Mouse (Mus musculus) C2C12 (cell line): Measurements from ENCODE around the gene Tet1. TPM values are rescaled to one million over a fixed set of nuclear protein-coding genes. Genes with fewer than 3 reads are reported as not detected.
"Not testable (repeated sequence)": the region's sequence is repeated elsewhere in the genome, so short reads cannot be mapped to it uniquely, and the experiment has no call there.

Source experiments
- H3K27me3 ChIP-seq: one replicate; pipeline ENCODE4 v1.6.1; 2011; ENCODE audit not compliant: control insufficient read depth, insufficient read depth, insufficient read length
- H3K36me3 ChIP-seq: one replicate; pipeline ENCODE4 v1.6.1; 2011; ENCODE audit not compliant: control insufficient read depth, insufficient read depth
- H3K4me3 ChIP-seq: one replicate; pipeline ENCODE4 v1.5.1; 2011; ENCODE audit warnings: mild to moderate bottlenecking, control low read depth; ENCODE audit not compliant: poor library complexity, insufficient read depth, severe bottlenecking
- H3K79me2 ChIP-seq: one replicate; pipeline ENCODE4 v1.6.1; 2011; ENCODE audit not compliant: control insufficient read depth, insufficient read depth
- H3K79me3 ChIP-seq: one replicate; pipeline ENCODE4 v1.6.1; 2011; ENCODE audit warnings: low read depth, control low read depth
- H3ac ChIP-seq: one replicate; pipeline ENCODE3; 2011; ENCODE audit warnings: low read depth; ENCODE audit not compliant: control insufficient read depth, insufficient read length
- CEBPB ChIP-seq: IDR thresholded peaks from one replicate; pipeline ENCODE4 v1.6.1; 2011; ENCODE audit warnings: low read depth, mild to moderate bottlenecking, control low read depth, moderate library complexity
- CTCF ChIP-seq: IDR thresholded peaks from one replicate; pipeline ENCODE4 v1.5.1; 2011; ENCODE audit not compliant: control insufficient read depth, insufficient read depth, insufficient read length
- FOSL1 ChIP-seq: IDR thresholded peaks from one replicate; pipeline ENCODE4 v1.8.0; 2011; ENCODE audit warnings: mild to moderate bottlenecking, low read length; ENCODE audit not compliant: poor library complexity, insufficient read depth, severe bottlenecking
- MAX ChIP-seq: IDR thresholded peaks from one replicate; pipeline ENCODE4 v1.6.1; 2011; ENCODE audit warnings: mild to moderate bottlenecking, control low read depth
- MYOD1 ChIP-seq: IDR thresholded peaks from one replicate; pipeline ENCODE4 v1.6.1; 2011; ENCODE audit warnings: low read depth; ENCODE audit not compliant: control insufficient read depth, insufficient read length
- MYOG ChIP-seq: IDR thresholded peaks from one replicate; pipeline ENCODE4 v1.6.1; 2011; ENCODE audit not compliant: control insufficient read depth, insufficient read length; ENCODE audit errors: extremely low read depth
- USF1 ChIP-seq: IDR thresholded peaks from one replicate; pipeline ENCODE4 v1.6.1; 2011; ENCODE audit warnings: low read depth, mild to moderate bottlenecking, control low read depth, moderate library complexity
- long read RNA-seq, 2 experiments: library from polyadenylated mRNA; unstranded; transcript quantifications; one replicate each; pipeline ENCODE4 v2.0.0; 2019 to 2020
- polyA plus RNA-seq: library from polyadenylated mRNA; unstranded; fragments of >200 nt; fragmentation: generic; extraction: Trizol; gene quantifications from one replicate; pipeline ENCODE4 v1.2.1, GENCODE M21; 2012; ENCODE audit warnings: missing spikeins

Gene Tet1
- polyA plus RNA-seq: 0.29 TPM
- long read RNA-seq, experiment 1, partial matches to known transcripts: 0 of 1 reads
- long read RNA-seq, experiment 1, other reads (novel, unspliced or antisense): 1 of 1 reads
- long read RNA-seq, experiment 2, partial matches to known transcripts: 1 of 1 reads
- long read RNA-seq, experiment 2, other reads (novel, unspliced or antisense): 0 of 1 reads

DNA sequence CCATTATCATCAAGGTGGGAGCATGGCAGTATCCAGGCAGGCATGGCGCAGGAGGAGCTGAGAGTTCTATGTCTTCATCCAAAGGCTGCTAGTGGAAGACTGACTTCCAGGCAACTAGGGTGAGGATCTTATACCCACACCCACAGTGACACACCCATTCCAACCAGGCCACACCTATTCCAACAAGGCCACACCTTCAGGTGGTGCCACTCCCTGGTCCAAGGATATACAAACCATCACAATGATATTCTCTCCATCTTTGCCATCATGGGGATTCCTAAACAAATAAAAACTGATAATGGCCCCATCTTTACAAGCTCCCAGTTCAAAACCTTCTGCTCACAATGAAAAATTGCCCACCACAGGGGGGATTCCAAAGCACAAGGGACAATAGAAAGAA lies at the start of gene Tet1:
Tet1 (minus strand) TSS at position 101 of the 400 bp plus-strand sequence.
- H3K79me2 ChIP-seq, H3K36me3 ChIP-seq, H3K79me3 ChIP-seq, H3K27me3 ChIP-seq, H3K4me3 ChIP-seq, H3ac ChIP-seq: not testable (repeated sequence)

- Histone ChIP-seq H3K79me2 (peaks cover 17% of the 10 kb centered on the region), H3ac (no peak overlapping the region), H3K79me3 (peaks cover 6% of the 10 kb centered on the region), H3K36me3 (peaks cover 34% of the 10 kb centered on the region), H3K27me3 (no peaks in the 10 kb centered on the region), H3K4me3 (no peak overlapping the region)
- TF ChIP-seq CEBPB: no peak
- TF ChIP-seq USF1: no peak
These were observed 39.8 kb upstream of the Tet1 start for GRCm38 (mm10) chr10:62948551-62948950.

DNA sequence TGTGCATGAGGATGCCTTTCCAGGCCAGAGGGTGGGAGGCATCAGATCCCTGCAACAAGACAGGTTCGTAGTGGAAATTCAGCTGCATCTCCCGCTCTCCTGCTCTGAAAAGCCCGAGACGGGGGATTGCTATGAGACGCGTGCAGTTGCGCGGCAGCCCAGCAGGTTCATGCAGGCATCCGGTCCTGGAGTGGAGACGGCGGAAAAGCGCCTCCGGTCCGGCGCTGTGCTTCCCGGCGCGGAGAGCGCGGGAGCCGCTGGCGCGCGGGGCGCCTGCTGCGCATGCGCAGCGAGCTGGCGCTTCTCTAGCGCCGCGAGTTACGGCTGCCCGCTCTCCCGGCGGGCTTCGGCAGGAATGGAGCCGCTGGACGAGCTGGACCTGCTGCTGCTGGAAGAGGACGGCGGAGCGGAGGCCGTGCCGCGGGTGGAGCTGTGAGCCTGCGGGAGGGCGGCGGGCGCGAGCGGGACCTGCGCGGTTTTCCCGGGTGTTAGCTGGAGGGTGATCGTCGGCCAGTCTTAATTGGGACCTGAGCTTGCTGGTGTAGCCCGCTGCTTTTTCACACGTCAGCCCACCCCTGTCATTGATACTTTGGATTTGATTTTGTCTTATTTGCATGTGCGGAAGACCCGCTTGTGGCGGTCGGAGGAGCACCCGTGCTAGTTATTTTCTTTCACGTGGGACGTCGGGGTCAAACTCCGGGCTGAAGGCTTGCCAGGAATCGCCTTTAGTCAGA lies 38.1 kb upstream of the Tet1 start, which contains the start of gene Dna2:
Dna2 (plus strand) TSS at position 289 of the 734 bp plus-strand sequence.
- Histone ChIP-seq H3K79me2 (peaks cover 17% of the 10 kb centered on the region), H3K36me3 (peaks cover 27% of the 10 kb centered on the region), H3ac (peak within 1 kb of the TSS; percentile 90), H3K27me3 (no peaks in the 10 kb centered on the region), H3K79me3 (peaks cover 6% of the 10 kb centered on the region), H3K4me3 (peak within 1 kb of the TSS; percentile 65)
- no peak for TF ChIP-seq MYOD1
- peak; percentile 88 for TF ChIP-seq MAX

DNA sequence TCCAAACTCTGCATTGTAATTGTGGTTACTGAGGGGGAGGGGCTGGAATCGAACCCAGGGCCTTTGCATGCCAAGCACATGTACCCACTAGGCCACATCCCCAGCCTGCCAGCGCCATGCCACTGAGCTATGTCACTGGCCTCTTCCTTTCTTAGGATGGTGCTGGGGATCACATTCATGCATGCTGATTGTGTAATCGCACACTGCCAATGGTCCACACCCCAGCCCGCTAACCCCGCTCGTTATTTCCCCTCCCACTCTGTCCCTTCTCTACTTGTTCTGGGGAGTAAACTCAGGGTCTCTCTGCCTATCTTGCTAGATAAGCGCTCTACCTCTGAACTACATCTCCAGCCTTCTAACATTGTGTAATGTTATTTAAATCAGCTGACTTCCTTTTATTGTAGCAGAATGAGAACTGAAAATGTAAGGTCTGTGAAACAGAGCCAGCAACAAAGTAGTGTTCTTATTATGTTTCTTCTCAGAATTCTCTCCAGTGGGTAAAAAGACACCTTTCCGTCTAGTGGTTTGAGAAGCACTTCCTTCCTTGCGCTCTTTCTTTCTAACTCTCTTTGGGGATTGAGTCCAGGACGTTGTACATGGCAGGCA lies 36.3 kb upstream of the Tet1 start:
- TF ChIP-seq FOSL1 (no peak), CTCF (no peak), USF1 (no peak), MAX (no peak), CEBPB (no peak), MYOD1 (no peak), MYOG (no peak)
- Histone ChIP-seq H3K79me2 (peaks cover 17% of the 10 kb centered on the region), H3K4me3 (no peak overlapping the region), H3ac (no peak overlapping the region), H3K79me3 (peaks cover 6% of the 10 kb centered on the region), H3K27me3 (no peaks in the 10 kb centered on the region), H3K36me3 (peaks cover 17% of the 10 kb centered on the region)

GRCm38 (mm10) chr10:62932381-62932780 lies 23.6 kb upstream of the Tet1 start:
- H3K27me3 ChIP-seq: no peaks in the 10 kb centered on the region
- no peak for TF ChIP-seq USF1
- TF ChIP-seq MYOD1: no peak
- TF ChIP-seq CEBPB: no peak
- no peak for TF ChIP-seq MYOG
- H3K79me3 ChIP-seq: no peaks in the 10 kb centered on the region
- H3K36me3 ChIP-seq: peaks cover 30% of the 10 kb centered on the region
- no peak overlapping the region for H3K4me3 ChIP-seq
- H3ac ChIP-seq: no peak overlapping the region
- no peaks in the 10 kb centered on the region for H3K79me2 ChIP-seq

GRCm38 (mm10) chr10:62924096-62924635 lies 15.4 kb upstream of the Tet1 start:
- H3K36me3 ChIP-seq: peaks cover 13% of the 10 kb centered on the region
- peaks cover 7% of the 10 kb centered on the region for H3K79me3 ChIP-seq
- TF ChIP-seq FOSL1 (no peak), CEBPB (no peak), MAX (no peak), CTCF (no peak), MYOD1 (no peak), MYOG (no peak), USF1 (no peak)
- no peaks in the 10 kb centered on the region for H3K27me3 ChIP-seq
- H3K79me2 ChIP-seq: peaks cover 31% of the 10 kb centered on the region
- H3K4me3 ChIP-seq: no peak overlapping the region
- H3ac ChIP-seq: no peak overlapping the region
